Mouse (Mus musculus): ENCODE data around the gene Ncapd2. TPM values are rescaled to one million over a fixed set of nuclear protein-coding genes. Genes with fewer than 3 reads are reported as not detected.

Gene Ncapd2
- polyA plus RNA-seq (2015; fragmentation: Nextera tagmentation; extraction: Ambion mirVana) = 13.4 and 20.9 TPM in 2 replicates

DNA sequence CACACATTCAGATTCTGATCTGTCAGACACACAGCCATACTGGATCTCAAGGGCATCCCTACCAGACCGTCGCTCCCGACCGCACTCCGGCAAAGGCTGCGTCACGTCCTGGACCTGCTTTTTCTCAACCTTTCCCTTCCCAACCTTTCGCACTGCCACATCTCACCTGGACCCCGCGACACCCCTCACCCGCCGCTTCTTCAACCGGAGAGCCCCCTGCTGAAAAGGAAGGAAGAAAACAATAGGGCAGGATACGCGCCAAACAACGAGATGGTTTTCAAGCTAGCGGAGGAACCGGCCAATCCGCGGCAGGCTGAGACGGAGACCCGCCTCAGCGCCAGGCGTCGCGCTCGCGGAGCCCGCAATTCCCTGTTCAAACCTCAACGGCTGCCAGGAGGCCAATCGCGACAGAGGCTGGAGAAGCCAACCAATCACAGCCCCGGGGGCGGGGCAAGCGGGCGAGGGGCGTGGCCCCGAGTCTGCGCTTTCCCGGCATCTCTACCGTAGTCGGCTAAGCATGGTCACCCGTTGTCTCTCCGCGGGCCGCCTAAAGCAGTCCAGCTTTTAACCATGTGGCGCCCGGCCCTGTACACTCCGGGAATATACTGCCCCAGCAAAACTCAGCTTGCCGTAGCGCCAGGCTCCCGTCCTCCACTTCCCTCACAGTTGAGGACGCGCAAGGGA is at the start of gene Ncapd2, which contains the start of gene Mrpl51:
Ncapd2 (minus strand) TSS at position 370 of the 684 bp plus-strand sequence.
Mrpl51 (plus strand) TSS at position 470 of the 684 bp plus-strand sequence.

DNA sequence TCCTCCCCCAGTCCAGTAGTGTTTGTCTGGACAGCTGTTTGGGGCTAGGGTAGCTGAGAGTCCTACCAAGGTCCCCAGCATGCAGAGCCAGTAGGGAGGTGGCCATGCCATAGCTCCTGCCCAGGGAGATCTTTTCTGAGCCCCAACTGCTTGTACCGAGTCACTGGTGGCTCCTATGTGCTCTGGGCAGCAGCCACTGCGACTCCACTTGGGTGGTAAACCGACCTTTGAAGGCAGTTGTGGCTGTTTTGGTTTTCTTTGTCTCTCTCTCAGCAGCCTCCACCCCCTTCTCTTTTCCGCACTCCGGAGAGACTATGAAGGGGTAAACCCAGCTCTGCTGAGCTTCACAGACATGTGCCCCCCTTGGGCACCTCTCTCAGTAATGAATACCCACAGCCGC is 45.3 kb upstream of the Ncapd2 start, which contains the start of gene Cd27:
Cd27 (minus strand) TSS at position 229 of the 400 bp plus-strand sequence.

DNA sequence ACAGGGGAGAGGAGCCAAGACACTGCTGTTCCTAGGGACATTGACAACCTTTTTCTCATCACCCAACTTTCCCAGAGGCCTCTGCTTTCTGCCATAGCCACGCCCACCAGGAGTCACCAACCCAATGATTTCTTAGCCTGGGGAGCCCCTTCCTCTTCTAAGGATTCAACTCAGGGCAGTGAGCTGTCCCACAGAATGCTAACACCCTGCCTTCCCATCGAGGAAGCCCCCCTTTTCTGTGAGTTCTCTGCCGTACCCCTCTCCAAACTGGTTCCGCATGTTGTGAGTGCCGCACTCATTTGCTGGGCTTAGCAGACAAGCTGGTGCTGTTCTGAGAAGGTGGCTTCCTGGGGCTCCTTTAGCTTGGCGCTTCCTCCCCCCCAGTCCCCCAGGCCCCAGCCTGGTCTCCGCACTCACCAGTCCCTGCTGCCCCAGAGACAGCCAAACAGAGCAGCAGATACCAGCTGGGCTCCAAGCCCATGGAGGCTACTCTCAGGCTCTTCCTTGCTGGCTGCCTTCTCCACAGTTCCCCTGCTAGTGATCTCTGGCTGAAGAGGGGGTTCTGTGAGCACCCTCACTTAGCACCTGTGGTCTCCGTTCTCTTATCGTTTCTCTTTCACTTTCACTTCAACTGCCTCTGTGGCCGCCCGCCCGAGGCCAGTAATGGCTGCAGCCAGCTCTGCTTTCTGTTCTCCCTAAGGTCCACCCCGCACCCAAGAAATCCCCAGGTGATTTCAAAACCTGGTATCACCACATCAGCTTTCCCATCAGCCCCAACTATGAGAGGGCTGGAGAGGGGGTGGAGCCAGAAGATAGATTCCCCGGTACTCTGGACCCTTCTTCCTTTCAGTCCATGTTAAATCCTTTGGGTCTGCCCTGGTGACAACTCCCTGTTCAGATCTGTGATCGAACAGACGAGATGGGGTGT is 39.9 kb upstream of the Ncapd2 start, which contains the start of gene Tapbpl:
Tapbpl (minus strand) TSS at position 744 of the 928 bp plus-strand sequence.

DNA sequence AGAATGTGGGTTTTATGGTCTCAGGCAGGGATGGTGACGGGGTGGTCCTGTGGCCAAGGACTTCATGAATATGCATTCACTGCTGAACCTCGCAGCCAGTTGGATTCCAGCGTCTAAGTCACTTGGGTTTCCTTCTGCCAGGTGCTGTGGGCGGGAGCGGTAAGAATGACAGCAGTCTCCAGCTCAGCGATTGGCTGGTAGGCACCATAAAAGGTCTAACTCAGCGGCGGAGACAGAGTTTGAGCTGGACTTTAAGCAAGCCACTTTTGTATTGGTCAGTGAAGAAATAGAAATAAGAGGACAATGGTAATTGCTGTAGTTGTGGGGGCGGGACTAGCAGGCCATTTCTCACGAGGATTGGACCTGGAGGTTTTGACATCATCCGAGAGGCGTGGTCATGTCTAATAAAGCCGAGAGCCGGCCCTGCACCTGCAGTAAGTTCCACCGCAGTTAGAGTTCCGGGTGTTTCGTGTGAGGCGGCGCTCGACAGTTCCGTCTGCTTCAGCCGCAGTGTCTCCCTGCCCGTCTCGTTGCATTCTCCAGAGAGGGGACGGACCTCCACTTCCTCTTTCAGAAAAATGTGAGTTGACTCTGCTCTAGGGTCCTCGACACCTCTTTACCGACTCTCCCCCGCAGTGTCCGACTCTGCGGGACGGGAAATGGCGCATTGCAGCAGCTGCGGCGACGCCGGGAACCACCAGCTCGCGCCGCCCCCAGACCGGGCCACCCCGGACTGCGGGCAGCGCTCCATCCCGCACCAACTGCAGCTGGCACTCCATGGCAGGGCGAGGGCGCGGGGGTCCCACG is 23.9 kb upstream of the Ncapd2 start, which contains the start of gene Vamp1:
Vamp1 (plus strand) TSS at position 404 of the 807 bp plus-strand sequence.

DNA sequence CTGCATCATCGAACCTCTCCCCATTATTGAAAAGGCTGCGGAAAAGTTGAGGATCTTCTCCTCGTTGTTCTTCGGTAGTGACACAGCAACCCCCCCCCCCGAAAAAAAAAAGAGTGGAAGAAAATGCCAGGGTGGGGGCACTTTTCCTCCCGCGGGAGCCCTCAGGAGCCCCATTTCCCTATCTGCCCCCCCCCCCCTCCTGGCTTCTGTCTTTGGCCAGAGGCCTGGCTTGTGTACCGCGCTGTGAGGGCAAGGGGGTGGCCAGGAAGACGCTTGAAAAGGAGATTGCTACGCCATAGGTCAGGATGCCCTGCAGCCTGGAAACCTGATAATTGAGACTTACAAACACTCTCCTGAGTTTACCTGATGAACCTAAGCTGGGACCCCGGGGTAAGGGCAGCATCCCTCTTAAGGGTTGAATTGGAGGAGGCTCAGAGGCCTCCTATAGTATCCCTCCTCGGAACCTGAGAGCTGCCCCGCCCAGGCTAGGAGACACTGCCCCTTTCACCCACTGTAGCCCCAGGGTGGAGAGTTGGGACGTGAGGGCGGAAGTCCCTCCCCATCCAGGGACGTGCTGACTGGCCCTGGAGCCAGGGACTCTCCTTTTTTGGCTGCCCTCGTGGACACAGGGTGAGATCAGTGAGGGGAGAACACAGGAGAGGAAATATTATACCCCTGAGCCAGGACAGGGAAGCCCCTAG is 25.3 kb downstream of the Ncapd2 start, which contains the start of gene Gapdh:
Gapdh (minus strand) TSS at position 417 of the 701 bp plus-strand sequence.

DNA sequence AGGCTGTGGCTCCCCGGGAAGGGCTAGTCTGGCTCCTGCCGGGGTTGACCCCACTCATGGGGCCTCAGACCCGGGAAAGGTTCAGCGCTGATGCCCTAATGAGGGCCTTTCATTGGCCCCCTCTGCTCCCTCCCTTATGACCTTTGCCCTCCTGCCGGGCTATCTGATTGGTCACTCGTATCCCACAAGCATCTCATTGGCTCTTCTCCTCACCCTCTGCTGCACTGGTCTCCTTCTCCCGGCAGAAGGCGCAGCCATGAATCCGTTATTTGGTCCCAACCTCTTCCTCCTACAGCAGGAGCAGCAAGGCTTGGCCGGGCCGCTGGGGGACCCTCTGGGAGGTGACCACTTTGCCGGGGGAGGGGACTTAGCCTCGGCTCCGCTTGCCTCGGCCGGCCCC is 46.5 kb downstream of the Ncapd2 start, which contains the start of gene Iffo1:
Iffo1 (plus strand) TSS at position 241 of the 400 bp plus-strand sequence.

DNA sequence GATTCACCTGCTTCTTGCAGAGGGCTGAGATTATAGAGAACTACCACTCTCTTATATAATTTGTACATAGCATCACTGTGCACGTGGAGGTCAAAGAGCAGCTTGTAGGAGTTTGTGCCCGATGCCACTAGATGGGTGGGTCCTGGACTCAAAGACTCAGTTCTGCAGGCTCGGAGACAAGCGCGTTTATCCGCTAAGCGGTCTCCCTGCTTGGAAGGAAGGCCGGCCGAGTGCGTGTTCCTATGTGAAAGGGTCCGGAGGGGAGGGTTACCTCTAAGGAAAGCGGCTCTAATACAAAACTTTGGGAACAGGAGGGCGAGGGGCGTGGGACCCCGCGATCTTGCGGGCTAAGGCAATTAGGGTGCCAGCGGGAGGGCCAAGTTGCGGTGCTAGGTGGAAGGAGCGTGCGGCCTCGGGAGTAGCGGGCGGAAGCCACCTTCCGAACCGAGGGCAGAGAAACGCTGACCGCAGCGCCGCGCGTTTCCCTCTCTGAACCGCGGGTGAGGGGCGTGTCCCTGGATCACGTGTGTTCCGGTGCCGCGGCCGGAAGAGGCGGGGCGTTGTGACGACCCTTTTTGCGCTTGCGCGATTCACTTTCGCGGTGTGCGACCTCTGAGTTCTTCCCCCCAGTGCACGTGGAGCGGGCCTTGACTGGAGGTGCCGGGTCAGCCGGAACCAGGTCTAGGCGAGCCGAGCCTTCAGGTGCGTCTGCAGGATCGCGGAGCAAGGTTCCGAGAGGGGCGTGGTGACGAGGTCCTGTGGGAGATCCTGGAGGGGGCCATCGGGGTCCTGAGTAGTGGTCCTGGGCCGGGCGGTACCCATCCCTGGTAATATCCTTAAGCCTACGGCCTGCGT is 60.0 kb downstream of the Ncapd2 start, which contains the start of gene Nop2:
Nop2 (plus strand) TSS at position 608 of the 855 bp plus-strand sequence.

Small RNA genes within 50 kb of the gene (microRNA-seq; reads per million reads assigned to microRNA genes)
- gene Mir3098 (not detected), gene Mir8113 (not detected)

Other genes starting within 250 kb of the Ncapd2 start
- 106 and 122 TPM in 2 replicates for gene Cops7a, start 226.2 kb downstream of the Ncapd2 start, polyA plus RNA-seq (2015; fragmentation: Nextera tagmentation; extraction: Ambion mirVana)
- 7.8 and 10.2 TPM in 2 replicates for gene Pianp, start 195.0 kb downstream of the Ncapd2 start, polyA plus RNA-seq (2015; fragmentation: Nextera tagmentation; extraction: Ambion mirVana)
- gene Zfp384, start 182.6 kb downstream of the Ncapd2 start, polyA plus RNA-seq (2015; fragmentation: Nextera tagmentation; extraction: Ambion mirVana) = 6.0 and 6.6 TPM in 2 replicates
- gene Ing4, start 151.9 kb downstream of the Ncapd2 start, polyA plus RNA-seq (2015; fragmentation: Nextera tagmentation; extraction: Ambion mirVana) = 59.9 and 71.5 TPM in 2 replicates
- 2.3 and 3.2 TPM in 2 replicates for gene Acrbp, start 142.0 kb downstream of the Ncapd2 start, polyA plus RNA-seq (2015; fragmentation: Nextera tagmentation; extraction: Ambion mirVana)
- 2.4 and 3.2 TPM in 2 replicates for gene Lpar5, start 123.8 kb downstream of the Ncapd2 start, polyA plus RNA-seq (2015; fragmentation: Nextera tagmentation; extraction: Ambion mirVana)
- gene Chd4, start 95.7 kb downstream of the Ncapd2 start, polyA plus RNA-seq (2015; fragmentation: Nextera tagmentation; extraction: Ambion mirVana) = 31.8 and 32.9 TPM in 2 replicates
- gene Nop2, start 59.8 kb downstream of the Ncapd2 start, polyA plus RNA-seq (2015; fragmentation: Nextera tagmentation; extraction: Ambion mirVana) = 31.6 and 32.2 TPM in 2 replicates
- 6.4 and 7.9 TPM in 2 replicates for gene Iffo1, start 46.5 kb downstream of the Ncapd2 start, polyA plus RNA-seq (2015; fragmentation: Nextera tagmentation; extraction: Ambion mirVana)
- gene Gapdh, start 25.2 kb downstream of the Ncapd2 start, polyA plus RNA-seq (2015; fragmentation: Nextera tagmentation; extraction: Ambion mirVana) = 1,713 and 1,923 TPM in 2 replicates
- gene Mrpl51, start 100 bp upstream of the Ncapd2 start, polyA plus RNA-seq (2015; fragmentation: Nextera tagmentation; extraction: Ambion mirVana) = 189 and 192 TPM in 2 replicates
- gene Vamp1, start 23.9 kb upstream of the Ncapd2 start, polyA plus RNA-seq (2015; fragmentation: Nextera tagmentation; extraction: Ambion mirVana) = 2.8 and 3.3 TPM in 2 replicates
- gene Tapbpl, start 40.2 kb upstream of the Ncapd2 start, polyA plus RNA-seq (2015; fragmentation: Nextera tagmentation; extraction: Ambion mirVana) = 8.8 and 9.1 TPM in 2 replicates
- 1.2 and 1.3 TPM in 2 replicates for gene Cd27, start 45.3 kb upstream of the Ncapd2 start, polyA plus RNA-seq (2015; fragmentation: Nextera tagmentation; extraction: Ambion mirVana)
- gene Tuba3a, start 94.3 kb upstream of the Ncapd2 start, polyA plus RNA-seq (2015; fragmentation: Nextera tagmentation; extraction: Ambion mirVana) = 0.26 and 0.28 TPM in 2 replicates
- gene Ltbr, start 122.2 kb upstream of the Ncapd2 start, polyA plus RNA-seq (2015; fragmentation: Nextera tagmentation; extraction: Ambion mirVana) = 109 and 119 TPM in 2 replicates
- 0.98 and 1.1 TPM in 2 replicates for gene Scnn1a, start 129.0 kb upstream of the Ncapd2 start, polyA plus RNA-seq (2015; fragmentation: Nextera tagmentation; extraction: Ambion mirVana)
- gene Tnfrsf1a, start 157.7 kb upstream of the Ncapd2 start, polyA plus RNA-seq (2015; fragmentation: Nextera tagmentation; extraction: Ambion mirVana) = 87.8 and 96.6 TPM in 2 replicates
- 6.4 and 6.6 TPM in 2 replicates for gene Plekhg6, start 189.1 kb upstream of the Ncapd2 start, polyA plus RNA-seq (2015; fragmentation: Nextera tagmentation; extraction: Ambion mirVana)

Data from urinary bladder, postnatal 0 days (tissue).